Mouse (Mus musculus): Measurements from ENCODE around the gene Tekt3. TPM values are rescaled to one million over a fixed set of nuclear protein-coding genes. Genes with fewer than 3 reads are reported as not detected.
A peak's percentile ranks its signal among the peaks of the same experiment; 100 is the strongest.

Tekt3 gene
- polyA plus RNA-seq, 1 experiment = not detected

DNA sequence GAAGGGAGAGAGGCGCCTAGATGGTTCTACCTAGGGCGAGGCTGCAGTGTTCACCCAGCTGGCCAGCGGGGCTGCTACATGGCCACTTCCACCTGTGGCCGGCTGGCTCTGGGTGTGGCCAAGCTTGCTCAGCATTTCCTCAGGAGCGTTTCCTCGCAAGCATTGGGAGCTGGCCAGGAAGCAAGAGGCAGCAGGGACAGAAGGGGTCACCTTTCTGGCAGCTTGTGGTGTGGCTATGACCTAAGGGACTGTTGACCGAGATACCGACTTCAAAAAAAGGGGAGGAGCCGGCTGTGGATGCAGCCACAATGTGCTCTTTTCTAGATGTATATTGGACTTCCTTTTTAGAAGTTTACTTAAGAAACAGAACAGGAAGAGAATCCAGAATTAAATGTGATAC lies 67.9 kb downstream of the Tekt3 start:
- H3K36me3 ChIP-seq (ENCODE audit: control insufficient read depth, insufficient read depth, low read length) = no peaks in the 10 kb centered on the region
- no peak overlapping the region for H3K4me3 ChIP-seq (ENCODE audit: extremely low read depth, insufficient read depth, insufficient read length)
- no peaks in the 10 kb centered on the region for H3K4me1 ChIP-seq (ENCODE audit: control insufficient read depth, insufficient read depth, insufficient read length)
- H3K27me3 ChIP-seq (ENCODE audit: control insufficient read depth, insufficient read depth, low read length) = peaks cover 2% of the 10 kb centered on the region; the same call in 1 of the 2 replicates
- no peak for TF ChIP-seq CTCF (IDR thresholded peaks at IDR 0.05; ENCODE audit: extremely low read depth, insufficient read depth, insufficient read length, insufficient replicate concordance)
- TF ChIP-seq POLR2A (IDR thresholded peaks at IDR 0.05; ENCODE audit: low read depth, low read length) = no peak
- DNase-seq (ENCODE audit: low read depth in 1 of 2, low spot score in 2 of 2) = no peak
- WGBS = 17% methylated on average over 9 of the region's 9 CpGs
- no peak overlapping the region for H3K27ac ChIP-seq (ENCODE audit: insufficient read depth, low read length)

- H3K27ac ChIP-seq (ENCODE audit: insufficient read depth, low read length) = no peak overlapping the region
- no peaks in the 10 kb centered on the region for H3K36me3 ChIP-seq (ENCODE audit: control insufficient read depth, insufficient read depth, low read length)
- no peaks in the 10 kb centered on the region for H3K4me1 ChIP-seq (ENCODE audit: control insufficient read depth, insufficient read depth, insufficient read length)
- peaks cover 2% of the 10 kb centered on the region; the same call in 1 of the 2 replicates for H3K27me3 ChIP-seq (ENCODE audit: control insufficient read depth, insufficient read depth, low read length)
- DNase-seq (ENCODE audit: low read depth in 1 of 2, low spot score in 2 of 2) = no peak
- 42% methylated on average over 12 of the region's 12 CpGs for WGBS
- TF ChIP-seq POLR2A (IDR thresholded peaks at IDR 0.05; ENCODE audit: low read depth, low read length) (no peak), CTCF (IDR thresholded peaks at IDR 0.05; ENCODE audit: extremely low read depth, insufficient read depth, insufficient read length, insufficient replicate concordance) (no peak)
- no peak overlapping the region for H3K4me3 ChIP-seq (ENCODE audit: extremely low read depth, insufficient read depth, insufficient read length)
These were observed 68.4 kb downstream of the Tekt3 start for GRCm38 (mm10) chr11:63129840-63130239.

DNA sequence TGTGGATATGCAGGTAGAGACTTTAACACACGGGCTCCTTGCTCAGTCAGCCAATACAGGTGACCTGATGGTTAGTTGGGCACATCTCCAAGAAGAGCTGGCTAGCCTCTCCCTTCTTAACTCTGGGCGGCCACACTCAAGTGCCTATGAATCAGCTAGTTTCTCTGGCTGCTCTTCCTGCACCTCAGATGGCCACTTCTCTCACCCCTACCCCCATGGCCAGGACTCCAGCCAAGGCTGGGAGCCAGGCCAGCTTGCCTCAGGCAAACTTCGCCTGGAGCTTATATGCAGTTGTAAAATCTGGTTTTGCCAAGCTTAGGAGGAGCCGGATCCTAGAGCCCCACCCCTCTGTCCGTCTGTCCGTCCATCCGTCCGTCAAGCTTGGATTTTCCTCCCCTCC lies 69.0 kb downstream of the Tekt3 start:
- peaks cover 2% of the 10 kb centered on the region; the same call in 1 of the 2 replicates for H3K27me3 ChIP-seq (ENCODE audit: control insufficient read depth, insufficient read depth, low read length)
- WGBS = 59% methylated on average over 8 of the region's 8 CpGs
- TF ChIP-seq CTCF (IDR thresholded peaks at IDR 0.05; ENCODE audit: extremely low read depth, insufficient read depth, insufficient read length, insufficient replicate concordance) (no peak), POLR2A (IDR thresholded peaks at IDR 0.05; ENCODE audit: low read depth, low read length) (no peak)
- H3K36me3 ChIP-seq (ENCODE audit: control insufficient read depth, insufficient read depth, low read length) = no peaks in the 10 kb centered on the region
- no peak for DNase-seq (ENCODE audit: low read depth in 1 of 2, low spot score in 2 of 2)
- no peak overlapping the region for H3K4me3 ChIP-seq (ENCODE audit: extremely low read depth, insufficient read depth, insufficient read length)
- 0 out of 2 replicates have a peak overlapping the region, but pooled peaks have one; percentile 44 for H3K27ac ChIP-seq (ENCODE audit: insufficient read depth, low read length)
- H3K4me1 ChIP-seq (ENCODE audit: control insufficient read depth, insufficient read depth, insufficient read length) = no peaks in the 10 kb centered on the region

GRCm38 (mm10) chr11:63131001-63131692 lies 69.7 kb downstream of the Tekt3 start:
- H3K4me1 ChIP-seq (ENCODE audit: control insufficient read depth, insufficient read depth, insufficient read length) = no peaks in the 10 kb centered on the region
- WGBS = 9% methylated on average over 33 of the region's 33 CpGs
- H3K27me3 ChIP-seq (ENCODE audit: control insufficient read depth, insufficient read depth, low read length) = peaks cover 2% of the 10 kb centered on the region; the same call in 1 of the 2 replicates
- peak overlapping the region; percentile 44 for H3K27ac ChIP-seq (ENCODE audit: insufficient read depth, low read length)
- no peak for DNase-seq (ENCODE audit: low read depth in 1 of 2, low spot score in 2 of 2)
- no peak for TF ChIP-seq CTCF (IDR thresholded peaks at IDR 0.05; ENCODE audit: extremely low read depth, insufficient read depth, insufficient read length, insufficient replicate concordance)
- TF ChIP-seq POLR2A (IDR thresholded peaks at IDR 0.05; ENCODE audit: low read depth, low read length) = no peak
- H3K36me3 ChIP-seq (ENCODE audit: control insufficient read depth, insufficient read depth, low read length) = no peaks in the 10 kb centered on the region
- H3K4me3 ChIP-seq (ENCODE audit: extremely low read depth, insufficient read depth, insufficient read length) = peak overlapping the region; percentile 35; the same call in 1 of the 2 replicates

- peaks cover 2% of the 10 kb centered on the region; the same call in 1 of the 2 replicates for H3K27me3 ChIP-seq (ENCODE audit: control insufficient read depth, insufficient read depth, low read length)
- no peaks in the 10 kb centered on the region for H3K4me1 ChIP-seq (ENCODE audit: control insufficient read depth, insufficient read depth, insufficient read length)
- 12% methylated on average over 11 of the region's 11 CpGs for WGBS
- no peak for TF ChIP-seq POLR2A (IDR thresholded peaks at IDR 0.05; ENCODE audit: low read depth, low read length)
- TF ChIP-seq CTCF (IDR thresholded peaks at IDR 0.05; ENCODE audit: extremely low read depth, insufficient read depth, insufficient read length, insufficient replicate concordance) = no peak
- H3K4me3 ChIP-seq (ENCODE audit: extremely low read depth, insufficient read depth, insufficient read length) = peak overlapping the region; percentile 35; the same call in 1 of the 2 replicates
- no peak for DNase-seq (ENCODE audit: low read depth in 1 of 2, low spot score in 2 of 2)
- H3K36me3 ChIP-seq (ENCODE audit: control insufficient read depth, insufficient read depth, low read length) = no peaks in the 10 kb centered on the region
- peak overlapping the region; percentile 29 for H3K27ac ChIP-seq (ENCODE audit: insufficient read depth, low read length)
These were observed 70.2 kb downstream of the Tekt3 start for GRCm38 (mm10) chr11:63131693-63132040.

- WGBS = 6% methylated on average over 11 of the region's 11 CpGs
- DNase-seq (ENCODE audit: low read depth in 1 of 2, low spot score in 2 of 2) = no peak
- Histone ChIP-seq H3K4me1 (ENCODE audit: control insufficient read depth, insufficient read depth, insufficient read length) (no peaks in the 10 kb centered on the region), H3K27ac (ENCODE audit: insufficient read depth, low read length) (peak overlapping the region; percentile 58; the same call in 1 of the 2 replicates), H3K36me3 (ENCODE audit: control insufficient read depth, insufficient read depth, low read length) (no peaks in the 10 kb centered on the region), H3K4me3 (ENCODE audit: extremely low read depth, insufficient read depth, insufficient read length) (peak overlapping the region; percentile 28; the same call in 1 of the 2 replicates), H3K27me3 (ENCODE audit: control insufficient read depth, insufficient read depth, low read length) (peaks cover 2% of the 10 kb centered on the region; the same call in 1 of the 2 replicates)
- TF ChIP-seq CTCF (IDR thresholded peaks at IDR 0.05; ENCODE audit: extremely low read depth, insufficient read depth, insufficient read length, insufficient replicate concordance) (no peak), POLR2A (IDR thresholded peaks at IDR 0.05; ENCODE audit: low read depth, low read length) (no peak)
These were observed 70.7 kb downstream of the Tekt3 start for GRCm38 (mm10) chr11:63132151-63132500.
